Mouse (Mus musculus) layer of hippocampus, adult 9-11 months (tissue): ENCODE measurements around the gene Arid1b.

Experiments
- DNase-seq: peaks from one replicate; pipeline ENCODE4 v3.0.0; 2022

The Arid1b gene

GRCm38 (mm10) chr17:5218955-5219557, 224.9 kb downstream of the Arid1b start:
- no peak for DNase-seq

- DNase-seq, result no peak
These were observed 226.9 kb downstream of the Arid1b start for GRCm38 (mm10) chr17:5221041-5221440.

- DNase-seq, result no peak
These were observed 227.4 kb downstream of the Arid1b start for GRCm38 (mm10) chr17:5221558-5221957.

GRCm38 (mm10) chr17:5222827-5223226, 228.7 kb downstream of the Arid1b start:
- DNase-seq, result no peak

- DNase-seq, result no peak
These were observed 230.8 kb downstream of the Arid1b start for GRCm38 (mm10) chr17:5224932-5225331.

- DNase-seq, result no peak
These were observed 233.0 kb downstream of the Arid1b start for GRCm38 (mm10) chr17:5227136-5227535.

- no peak for DNase-seq
These were observed 234.0 kb downstream of the Arid1b start for GRCm38 (mm10) chr17:5227950-5228615.

GRCm38 (mm10) chr17:5228616-5229250, 234.6 kb downstream of the Arid1b start:
- DNase-seq, result no peak

GRCm38 (mm10) chr17:5230063-5230462, 235.9 kb downstream of the Arid1b start:
- DNase-seq, result no peak

GRCm38 (mm10) chr17:5232180-5232579, 238.0 kb downstream of the Arid1b start:
- no peak for DNase-seq

GRCm38 (mm10) chr17:5233991-5234390, 239.9 kb downstream of the Arid1b start:
- DNase-seq, result no peak

GRCm38 (mm10) chr17:5235057-5235456, 240.9 kb downstream of the Arid1b start:
- no peak for DNase-seq

- no peak for DNase-seq
These were observed 243.6 kb downstream of the Arid1b start for GRCm38 (mm10) chr17:5237765-5238164.

- no peak for DNase-seq
These were observed 244.5 kb downstream of the Arid1b start for GRCm38 (mm10) chr17:5238387-5239245.

- no peak for DNase-seq
These were observed 250.4 kb downstream of the Arid1b start for GRCm38 (mm10) chr17:5244526-5244925.

- no peak for DNase-seq
These were observed 252.6 kb downstream of the Arid1b start for GRCm38 (mm10) chr17:5246688-5247087.

GRCm38 (mm10) chr17:5247247-5247646, 253.1 kb downstream of the Arid1b start:
- DNase-seq, result no peak

GRCm38 (mm10) chr17:5247737-5248136, 253.6 kb downstream of the Arid1b start:
- no peak for DNase-seq

GRCm38 (mm10) chr17:5248957-5249656, 255.0 kb downstream of the Arid1b start:
- DNase-seq, result peak; percentile 77

- no peak for DNase-seq
These were observed 255.6 kb downstream of the Arid1b start for GRCm38 (mm10) chr17:5249681-5250180.

- peak; percentile 74 for DNase-seq
These were observed 258.3 kb downstream of the Arid1b start for GRCm38 (mm10) chr17:5252436-5252835.
